Mouse (Mus musculus) lung, postnatal 36 days (tissue): ENCODE measurements around the gene Klhl29.

Source experiments
- DNase-seq: peaks from one replicate; pipeline ENCODE4 v3.0.0; 2022; ENCODE audit warnings: mixed read lengths

Klhl29 gene

GRCm38 (mm10) chr12:5353416-5353815 is 22.1 kb downstream of the Klhl29 start:
- DNase-seq: no peak

GRCm38 (mm10) chr12:5352771-5353170 is 22.7 kb downstream of the Klhl29 start:
- peak; percentile 20 for DNase-seq

GRCm38 (mm10) chr12:5350491-5351285 is 24.8 kb downstream of the Klhl29 start:
- no peak for DNase-seq

GRCm38 (mm10) chr12:5345088-5345487 is 30.4 kb downstream of the Klhl29 start:
- DNase-seq: no peak

GRCm38 (mm10) chr12:5344457-5344856 is 31.0 kb downstream of the Klhl29 start:
- peak; percentile 8 for DNase-seq

- no peak for DNase-seq
Observed at GRCm38 (mm10) chr12:5340151-5340603, 35.3 kb downstream of the Klhl29 start.

- DNase-seq: peak; percentile 24
Observed at GRCm38 (mm10) chr12:5336927-5337712, 38.4 kb downstream of the Klhl29 start.

GRCm38 (mm10) chr12:5336331-5336730 is 39.2 kb downstream of the Klhl29 start:
- no peak for DNase-seq

GRCm38 (mm10) chr12:5334956-5335355 is 40.5 kb downstream of the Klhl29 start:
- no peak for DNase-seq

GRCm38 (mm10) chr12:5334175-5334574 is 41.3 kb downstream of the Klhl29 start:
- DNase-seq: no peak

GRCm38 (mm10) chr12:5331810-5332484 is 43.5 kb downstream of the Klhl29 start:
- peak; percentile 17 for DNase-seq

- DNase-seq: no peak
Observed at GRCm38 (mm10) chr12:5330496-5331070, 44.9 kb downstream of the Klhl29 start.

GRCm38 (mm10) chr12:5322444-5323087 is 52.9 kb downstream of the Klhl29 start:
- no peak for DNase-seq

- no peak for DNase-seq
Observed at GRCm38 (mm10) chr12:5321017-5321416, 54.5 kb downstream of the Klhl29 start.

- DNase-seq: no peak
Observed at GRCm38 (mm10) chr12:5319359-5319973, 56.0 kb downstream of the Klhl29 start.

GRCm38 (mm10) chr12:5316029-5316567 is 59.4 kb downstream of the Klhl29 start:
- no peak for DNase-seq

GRCm38 (mm10) chr12:5307923-5308322 is 67.6 kb downstream of the Klhl29 start:
- DNase-seq: no peak

- DNase-seq: peak; percentile 23
Observed at GRCm38 (mm10) chr12:5305466-5305865, 70.0 kb downstream of the Klhl29 start.

- peak; percentile 84 for DNase-seq
Observed at GRCm38 (mm10) chr12:5303912-5304311, 71.6 kb downstream of the Klhl29 start.

GRCm38 (mm10) chr12:5303100-5303499 is 72.4 kb downstream of the Klhl29 start:
- no peak for DNase-seq

GRCm38 (mm10) chr12:5301841-5302240 is 73.6 kb downstream of the Klhl29 start:
- DNase-seq: no peak

- no peak for DNase-seq
Observed at GRCm38 (mm10) chr12:5296422-5296821, 79.1 kb downstream of the Klhl29 start.
